Mouse (Mus musculus): ENCODE data around the gene Rap2a. TPM values are rescaled to one million over a fixed set of nuclear protein-coding genes. Genes with fewer than 3 reads are reported as not detected.

The Rap2a gene
- polyA plus RNA-seq, 1 experiment from 2014 or later = 8.3 TPM

DNA sequence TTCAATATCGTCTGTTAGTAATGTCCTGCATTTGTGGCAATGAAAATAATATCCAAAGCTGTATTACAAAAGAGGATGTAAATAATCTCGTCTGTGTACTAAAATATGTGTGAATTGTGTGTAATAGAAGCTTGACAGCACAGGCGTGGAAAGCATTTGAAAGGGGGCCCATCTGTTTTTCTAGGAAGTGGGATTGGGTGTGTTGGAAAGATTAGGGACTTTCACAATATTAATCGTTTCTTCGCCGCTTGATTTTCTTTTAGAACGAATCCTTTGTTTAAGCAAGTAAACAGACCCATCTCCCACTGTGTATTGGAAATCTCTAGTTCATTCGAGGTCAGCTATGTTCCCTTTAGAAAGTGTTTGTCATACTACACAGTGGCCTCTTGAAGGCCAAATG is 64.2 kb downstream of the Rap2a start:
- no peak overlapping the region for H3K4me2 ChIP-seq (replicated peaks; ENCODE audit: low read depth)
- no peak overlapping the region for H3K9ac ChIP-seq (ENCODE audit: low read depth, low read length)
- WGBS = 68% methylated on average over 8 of the region's 8 CpGs
- H3K9me3 ChIP-seq (ENCODE audit: control insufficient read depth) = no peaks in the 10 kb centered on the region
- H3K27me3 ChIP-seq (replicated peaks; ENCODE audit: control insufficient read depth, insufficient read depth, low read length) = no peaks in the 10 kb centered on the region
- TF ChIP-seq CTCF (IDR thresholded peaks at IDR 0.05; ENCODE audit: low read depth) = no peak
- H3K27ac ChIP-seq (ENCODE audit: low read depth, low read length) = no peak overlapping the region
- H3K4me1 ChIP-seq (replicated peaks; ENCODE audit: control insufficient read depth, insufficient read depth, low read length) = no peaks in the 10 kb centered on the region
- no peaks in the 10 kb centered on the region for H3K36me3 ChIP-seq (ENCODE audit: control insufficient read depth, insufficient read depth)
- no peak for ATAC-seq
- no peak overlapping the region for H3K4me3 ChIP-seq (ENCODE audit: low read depth, low read length)

DNA sequence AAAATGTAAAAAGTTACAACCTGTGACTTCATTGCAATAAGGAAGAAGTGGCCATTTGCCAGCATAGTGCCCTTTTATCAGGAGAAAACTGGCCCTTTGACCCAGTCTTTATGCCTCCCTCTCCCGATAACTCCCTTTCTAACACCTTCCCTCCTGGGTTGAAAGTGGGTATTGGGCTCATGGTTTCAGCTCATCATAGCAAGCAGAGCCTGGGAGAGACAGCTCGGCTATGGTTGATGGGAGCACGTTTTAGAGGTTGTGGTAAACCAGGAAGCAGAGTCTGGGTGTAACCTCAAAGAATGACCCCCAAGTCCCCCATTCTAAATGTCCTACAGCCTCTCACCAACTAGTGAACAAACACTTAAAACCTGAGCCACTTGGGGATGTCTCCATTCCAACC is 64.7 kb downstream of the Rap2a start:
- Histone ChIP-seq H3K9ac (ENCODE audit: low read depth, low read length) (no peak overlapping the region), H3K27me3 (replicated peaks; ENCODE audit: control insufficient read depth, insufficient read depth, low read length) (no peaks in the 10 kb centered on the region), H3K4me3 (ENCODE audit: low read depth, low read length) (no peak overlapping the region), H3K4me1 (replicated peaks; ENCODE audit: control insufficient read depth, insufficient read depth, low read length) (no peaks in the 10 kb centered on the region), H3K4me2 (replicated peaks; ENCODE audit: low read depth) (no peak overlapping the region), H3K9me3 (ENCODE audit: control insufficient read depth) (no peaks in the 10 kb centered on the region), H3K27ac (ENCODE audit: low read depth, low read length) (no peak overlapping the region), H3K36me3 (ENCODE audit: control insufficient read depth, insufficient read depth) (no peaks in the 10 kb centered on the region)
- ATAC-seq = no peak
- 78% methylated on average over 3 of the region's 3 CpGs for WGBS
- no peak for TF ChIP-seq CTCF (IDR thresholded peaks at IDR 0.05; ENCODE audit: low read depth)

DNA sequence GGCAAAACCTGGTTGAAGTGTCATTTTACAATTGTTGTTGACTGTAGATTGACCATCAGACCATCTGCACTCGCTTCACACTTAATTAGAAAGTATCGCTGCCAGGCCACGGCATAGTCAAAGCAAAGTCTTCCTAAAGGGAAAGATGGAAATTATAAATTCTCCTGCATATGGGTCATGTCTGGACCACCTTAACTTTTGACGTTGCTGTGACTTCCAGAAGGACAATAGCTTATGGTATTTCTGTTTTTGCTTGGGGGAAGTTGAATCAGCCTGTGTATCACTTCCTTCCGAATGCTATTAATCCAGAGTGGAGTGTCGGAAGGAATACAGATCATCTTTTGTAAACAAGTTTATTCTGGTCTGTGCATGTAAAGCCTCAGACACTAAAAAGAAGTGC is 65.6 kb downstream of the Rap2a start:
- no peak for TF ChIP-seq CTCF (IDR thresholded peaks at IDR 0.05; ENCODE audit: low read depth)
- Histone ChIP-seq H3K27ac (ENCODE audit: low read depth, low read length) (no peak overlapping the region), H3K4me1 (replicated peaks; ENCODE audit: control insufficient read depth, insufficient read depth, low read length) (no peaks in the 10 kb centered on the region), H3K9me3 (ENCODE audit: control insufficient read depth) (no peaks in the 10 kb centered on the region), H3K27me3 (replicated peaks; ENCODE audit: control insufficient read depth, insufficient read depth, low read length) (no peaks in the 10 kb centered on the region), H3K36me3 (ENCODE audit: control insufficient read depth, insufficient read depth) (no peaks in the 10 kb centered on the region), H3K9ac (ENCODE audit: low read depth, low read length) (no peak overlapping the region), H3K4me2 (replicated peaks; ENCODE audit: low read depth) (no peak overlapping the region), H3K4me3 (ENCODE audit: low read depth, low read length) (no peak overlapping the region)
- 78% methylated on average over 6 of the region's 6 CpGs for WGBS
- ATAC-seq = no peak

DNA sequence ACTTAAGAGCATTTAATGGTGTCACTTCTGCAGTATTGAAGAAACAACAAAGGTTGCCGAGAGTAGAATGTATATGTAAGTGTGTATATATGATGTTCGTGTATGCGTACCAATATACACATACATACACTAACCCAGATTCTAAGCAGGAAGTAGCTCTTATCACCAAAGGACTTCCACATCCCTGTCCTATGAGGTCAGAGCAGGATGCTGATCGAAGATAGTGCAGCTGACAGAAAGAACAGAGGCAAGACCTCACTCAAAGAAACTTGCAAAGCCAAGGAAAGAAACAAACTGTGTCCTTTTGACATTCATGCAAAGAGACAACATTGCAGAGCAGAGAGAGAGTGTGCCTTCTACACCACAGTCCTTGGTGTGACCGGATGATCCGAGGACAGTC is 66.3 kb downstream of the Rap2a start:
- Histone ChIP-seq H3K9me3 (ENCODE audit: control insufficient read depth) (no peaks in the 10 kb centered on the region), H3K4me1 (replicated peaks; ENCODE audit: control insufficient read depth, insufficient read depth, low read length) (no peaks in the 10 kb centered on the region), H3K27me3 (replicated peaks; ENCODE audit: control insufficient read depth, insufficient read depth, low read length) (no peaks in the 10 kb centered on the region), H3K36me3 (ENCODE audit: control insufficient read depth, insufficient read depth) (no peaks in the 10 kb centered on the region), H3K4me2 (replicated peaks; ENCODE audit: low read depth) (no peak overlapping the region), H3K27ac (ENCODE audit: low read depth, low read length) (no peak overlapping the region), H3K4me3 (ENCODE audit: low read depth, low read length) (no peak overlapping the region), H3K9ac (ENCODE audit: low read depth, low read length) (no peak overlapping the region)
- TF ChIP-seq CTCF (IDR thresholded peaks at IDR 0.05; ENCODE audit: low read depth) = no peak
- ATAC-seq = no peak
- whole genome bisulfite sequencing = 74% methylated on average over 6 of the region's 6 CpGs

DNA sequence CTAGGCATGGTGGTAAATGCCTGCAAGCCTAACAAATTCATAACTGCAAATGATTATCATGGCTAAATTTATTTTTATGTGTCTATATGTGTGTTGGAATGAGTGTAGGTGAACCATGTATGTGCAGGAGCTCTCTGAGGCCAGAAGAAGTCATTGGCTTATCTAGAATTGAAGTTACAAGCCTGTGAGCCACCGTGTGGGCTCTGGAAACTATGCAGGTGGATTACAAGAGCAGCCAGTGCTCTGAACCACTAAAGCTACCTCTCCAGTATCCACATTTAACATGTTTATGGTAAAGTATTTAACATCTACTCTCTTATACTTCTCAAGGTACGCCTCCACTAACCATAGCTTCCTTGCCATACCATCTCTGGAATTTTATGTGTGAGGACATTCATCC is 66.7 kb downstream of the Rap2a start:
- no peaks in the 10 kb centered on the region for H3K9me3 ChIP-seq (ENCODE audit: control insufficient read depth)
- H3K9ac ChIP-seq (ENCODE audit: low read depth, low read length) = no peak overlapping the region
- no peaks in the 10 kb centered on the region for H3K4me1 ChIP-seq (replicated peaks; ENCODE audit: control insufficient read depth, insufficient read depth, low read length)
- H3K4me3 ChIP-seq (ENCODE audit: low read depth, low read length) = no peak overlapping the region
- H3K27me3 ChIP-seq (replicated peaks; ENCODE audit: control insufficient read depth, insufficient read depth, low read length) = no peaks in the 10 kb centered on the region
- no peaks in the 10 kb centered on the region for H3K36me3 ChIP-seq (ENCODE audit: control insufficient read depth, insufficient read depth)
- ATAC-seq = no peak
- no peak overlapping the region for H3K4me2 ChIP-seq (replicated peaks; ENCODE audit: low read depth)
- H3K27ac ChIP-seq (ENCODE audit: low read depth, low read length) = no peak overlapping the region
- TF ChIP-seq CTCF (IDR thresholded peaks at IDR 0.05; ENCODE audit: low read depth) = no peak
- 65% methylated on average over 2 of the region's 2 CpGs for WGBS

Other genes starting within 250 kb of the Rap2a start
- 94.4 and 99.0 TPM in 2 replicates for gene Mbnl2, start 202.8 kb upstream of the Rap2a start, polyA plus RNA-seq (2015; fragmentation: Nextera tagmentation; extraction: Ambion mirVana)